Mouse (Mus musculus) liver, adult 2 months (tissue): ENCODE measurements around the gene Acoxl. TPM values are rescaled to one million over a fixed set of nuclear protein-coding genes. Genes with fewer than 3 reads are reported as not detected.
"Not testable (repeated sequence)": the region's sequence is repeated elsewhere in the genome, so short reads cannot be mapped to it uniquely, and the experiment has no call there.

Source experiments
- DNase-seq: peaks from one replicate; pipeline ENCODE4 v3.0.0-alpha.2; 2011; ENCODE audit warnings: low read depth, low spot score; ENCODE audit errors: extremely low read depth
- H3K27ac ChIP-seq: fragments of 200-500 bp; replicated peaks from 2 replicates; pipeline ENCODE4 v1.5.1; 2012; ENCODE audit warnings: low read depth, mild to moderate bottlenecking, control low read depth, inconsistent platforms, low read length; ENCODE audit not compliant: insufficient read depth
- H3K27me3 ChIP-seq: fragments of 200-500 bp; 2 replicates; pipeline ENCODE4 v1.6.1; 2012; ENCODE audit warnings: mild to moderate bottlenecking, moderate library complexity, low read length, inconsistent platforms; ENCODE audit not compliant: control insufficient read depth, insufficient read depth
- H3K36me3 ChIP-seq: fragments of 200-500 bp; 2 replicates; pipeline ENCODE4 v1.6.1; 2012; ENCODE audit warnings: low read length, inconsistent platforms; ENCODE audit not compliant: control insufficient read depth, insufficient read depth
- H3K4me1 ChIP-seq: fragments of 200-500 bp; 2 replicates; pipeline ENCODE4 v1.6.1; 2011; ENCODE audit warnings: low read length; ENCODE audit not compliant: control insufficient read depth, insufficient read depth
- H3K4me3 ChIP-seq: fragments of 200-500 bp; 2 replicates; pipeline ENCODE4 v1.5.1; 2011; ENCODE audit warnings: low read depth, mild to moderate bottlenecking, control low read depth, low read length, moderate library complexity; ENCODE audit not compliant: insufficient read depth
- H3K79me2 ChIP-seq: fragments of 200-500 bp; 2 replicates; pipeline ENCODE4 v1.6.1; 2012; ENCODE audit warnings: inconsistent platforms, mild to moderate bottlenecking, low read length, moderate library complexity; ENCODE audit not compliant: control insufficient read depth, insufficient read depth
- H3K9ac ChIP-seq: fragments of 200-500 bp; 2 replicates; pipeline ENCODE4 v1.6.1; 2012; ENCODE audit warnings: low read depth, mild to moderate bottlenecking, control low read depth, inconsistent platforms, low read length
- CTCF ChIP-seq: fragments of 200-500 bp; IDR thresholded peaks from 2 replicates; pipeline ENCODE4 v1.5.1; 2011; ENCODE audit warnings: low read depth, low read length, control low read depth
- POLR2A ChIP-seq: fragments of 200-500 bp; IDR thresholded peaks from 2 replicates; pipeline ENCODE4 v1.6.1; 2011; ENCODE audit warnings: low read length, control low read depth; ENCODE audit not compliant: insufficient read depth; ENCODE audit errors: extremely low read depth
- WGBS: fragments of 180-500 bp; shearing (Covaris S2); methylation state at CpG from one replicate; pipeline ENCODE4 v1.1.7; 2018; 5-methylcytosine and 5-hydroxymethylcytosine counted together
- polyA plus RNA-seq: library from polyadenylated mRNA; depleted of rRNA; stranded (reverse); fragments of >200 nt; gene quantifications from 2 replicates; pipeline ENCODE4 v1.2.3, GENCODE M21; 2012
- total RNA-seq: library from RNA; depleted of rRNA; stranded (reverse); fragments of >200 nt; gene quantifications from 2 replicates; pipeline ENCODE4 v1.2.3, GENCODE M21; 2014

Acoxl gene
- total and polyA plus RNA-seq, 2 experiments = not detected

DNA sequence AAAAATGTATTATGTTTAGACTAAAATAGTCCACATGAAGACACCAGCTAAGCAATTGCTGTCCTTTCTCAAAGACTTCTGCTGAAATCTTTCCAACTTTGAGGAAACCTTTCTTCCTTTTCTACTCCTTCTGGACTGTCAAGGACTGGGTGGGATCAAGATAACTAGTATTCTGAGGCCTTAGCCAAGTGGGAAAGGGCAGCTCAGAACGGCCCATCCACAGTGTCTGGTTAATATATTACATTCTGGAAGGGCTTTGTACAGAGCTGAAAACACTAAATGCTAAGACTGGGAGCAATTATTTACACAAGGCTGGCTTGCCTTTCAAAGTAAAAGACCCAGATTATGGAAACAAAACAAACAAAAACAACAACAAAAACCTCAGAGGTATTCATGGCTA is 256.6 kb downstream of the Acoxl start:
- Histone ChIP-seq H3K27ac (no peak overlapping the region), H3K79me2 (no peaks in the 10 kb centered on the region), H3K4me3 (no peak overlapping the region), H3K9ac (no peak overlapping the region), H3K27me3 (no peaks in the 10 kb centered on the region), H3K4me1 (no peaks in the 10 kb centered on the region), H3K36me3 (no peaks in the 10 kb centered on the region)
- TF ChIP-seq CTCF (no peak), POLR2A (no peak)
- WGBS = 10% methylated on average over 1 of the region's 1 CpGs
- no peak for DNase-seq

DNA sequence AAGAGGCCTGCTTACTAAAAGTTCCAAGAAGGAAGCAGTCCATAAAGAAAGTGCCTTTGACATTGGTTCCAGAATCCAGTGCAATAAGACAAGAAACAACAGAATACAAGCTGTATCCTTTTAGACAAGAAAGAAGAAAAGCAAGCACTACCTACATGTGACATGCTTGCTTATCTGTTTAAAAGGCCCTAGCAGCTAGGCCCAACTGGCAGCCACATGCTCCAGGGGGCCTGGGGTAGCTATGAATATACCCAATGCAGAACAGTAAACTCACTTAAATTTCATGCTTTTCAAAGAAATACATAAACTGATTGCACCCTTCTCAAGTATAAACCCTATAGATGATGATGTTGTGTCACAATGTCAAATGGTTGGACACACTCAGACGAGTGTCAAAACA is 257.4 kb downstream of the Acoxl start:
- H3K27ac ChIP-seq = no peak overlapping the region
- H3K36me3 ChIP-seq = no peaks in the 10 kb centered on the region
- TF ChIP-seq CTCF (no peak), POLR2A (no peak)
- H3K9ac ChIP-seq = no peak overlapping the region
- H3K27me3 ChIP-seq = no peaks in the 10 kb centered on the region
- 97% methylated on average over 1 of the region's 1 CpGs for WGBS
- no peak overlapping the region for H3K4me3 ChIP-seq
- no peaks in the 10 kb centered on the region for H3K79me2 ChIP-seq
- DNase-seq = no peak
- H3K4me1 ChIP-seq = no peaks in the 10 kb centered on the region

DNA sequence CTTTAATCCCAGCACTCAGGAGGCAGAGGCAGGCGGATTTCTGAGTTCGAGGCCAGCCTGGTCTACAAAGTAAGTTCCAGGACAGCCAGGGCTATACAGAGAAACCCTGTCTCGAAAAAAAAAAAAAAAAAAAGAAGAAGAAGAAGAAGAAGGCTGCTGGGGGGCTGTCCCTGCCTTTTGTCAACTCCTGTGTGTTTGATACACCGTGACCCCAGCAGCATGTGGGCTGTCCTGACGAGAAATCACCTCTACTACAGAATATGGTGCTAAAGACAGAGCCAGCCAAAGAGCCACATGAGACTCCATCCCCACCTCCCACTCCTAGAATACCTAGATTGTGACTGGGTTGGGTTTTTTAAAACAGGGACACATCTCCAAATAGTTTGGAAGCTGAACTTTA is 259.4 kb downstream of the Acoxl start:
- H3K4me3 ChIP-seq, DNase-seq, H3K36me3 ChIP-seq, H3K27me3 ChIP-seq, H3K79me2 ChIP-seq, H3K9ac ChIP-seq, H3K4me1 ChIP-seq, H3K27ac ChIP-seq: not testable (repeated sequence)
- WGBS = 98% methylated on average over 4 of the region's 5 CpGs

DNA sequence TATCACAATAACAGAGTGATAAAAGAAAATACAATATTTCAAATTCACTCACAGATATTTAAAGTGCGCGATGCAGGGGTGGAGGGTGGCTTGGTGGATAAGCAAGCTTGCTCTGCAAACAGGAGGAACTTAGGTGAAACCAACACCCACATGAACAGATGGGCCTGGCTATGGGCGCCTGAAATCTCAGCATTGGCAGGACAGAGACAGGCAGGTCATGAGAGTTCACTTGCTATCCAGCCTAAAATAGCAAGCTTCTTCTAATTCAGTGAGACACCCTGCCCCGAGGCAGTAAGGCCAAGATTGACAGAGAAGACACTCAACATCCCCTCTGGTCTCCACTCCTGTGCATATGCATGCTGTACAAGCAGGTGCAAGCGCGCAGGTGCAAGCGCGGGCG is 263.4 kb downstream of the Acoxl start:
- Histone ChIP-seq H3K4me1 (no peaks in the 10 kb centered on the region), H3K9ac (no peak overlapping the region), H3K36me3 (no peaks in the 10 kb centered on the region), H3K4me3 (no peak overlapping the region), H3K79me2 (no peaks in the 10 kb centered on the region), H3K27me3 (no peaks in the 10 kb centered on the region), H3K27ac (no peak overlapping the region)
- WGBS = 86% methylated on average over 9 of the region's 9 CpGs
- TF ChIP-seq CTCF (no peak), POLR2A (no peak)
- no peak for DNase-seq

DNA sequence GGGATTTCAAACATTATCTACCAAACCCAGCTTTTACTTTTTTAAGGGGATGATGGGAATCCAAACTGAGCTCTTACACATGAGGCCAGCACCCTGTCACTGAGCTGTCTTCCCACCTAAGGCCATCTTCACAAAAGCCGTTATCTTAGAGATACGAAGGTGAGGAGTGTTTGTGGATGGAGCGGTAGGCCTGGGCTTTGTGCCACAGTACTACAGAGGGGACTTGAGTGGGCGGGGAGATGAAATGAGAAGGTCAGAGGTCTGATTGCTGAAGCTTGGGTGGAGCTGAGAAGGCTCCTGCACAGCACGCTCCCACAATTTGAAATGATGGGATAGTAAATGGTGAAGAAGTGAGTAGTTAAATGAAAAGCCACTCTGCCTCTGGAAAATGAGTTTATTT is 266.1 kb downstream of the Acoxl start:
- H3K9ac ChIP-seq = no peak overlapping the region
- H3K79me2 ChIP-seq = no peaks in the 10 kb centered on the region
- 59% methylated on average over 5 of the region's 5 CpGs for WGBS
- TF ChIP-seq POLR2A = no peak
- no peak for TF ChIP-seq CTCF
- DNase-seq = no peak
- no peaks in the 10 kb centered on the region for H3K27me3 ChIP-seq
- no peak overlapping the region for H3K4me3 ChIP-seq
- no peaks in the 10 kb centered on the region for H3K4me1 ChIP-seq
- H3K36me3 ChIP-seq = no peaks in the 10 kb centered on the region
- no peak overlapping the region for H3K27ac ChIP-seq

DNA sequence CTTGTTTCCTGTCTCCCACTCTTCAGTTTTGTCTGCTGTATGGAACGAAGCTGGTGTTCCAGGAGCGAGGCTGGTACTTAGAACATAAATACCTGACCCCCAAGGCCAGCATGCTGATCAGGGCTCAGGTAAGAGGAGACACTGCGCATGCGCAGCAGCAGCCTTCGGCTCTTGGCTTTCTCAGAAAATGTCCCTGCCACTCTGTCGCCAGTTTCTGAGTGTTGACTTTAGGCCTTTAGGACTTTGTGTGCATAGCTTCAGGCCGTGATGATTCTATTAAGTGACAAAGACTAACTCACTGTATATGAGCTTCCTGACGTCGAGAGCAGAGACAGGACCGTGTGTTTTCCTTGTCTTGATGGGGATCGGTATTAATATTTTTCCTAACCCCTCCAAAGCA is 267.0 kb downstream of the Acoxl start:
- H3K27me3 ChIP-seq = no peaks in the 10 kb centered on the region
- H3K27ac ChIP-seq = no peak overlapping the region
- H3K9ac ChIP-seq = no peak overlapping the region
- H3K4me3 ChIP-seq = no peak overlapping the region
- no peaks in the 10 kb centered on the region for H3K79me2 ChIP-seq
- no peak for TF ChIP-seq POLR2A
- no peak for TF ChIP-seq CTCF
- H3K36me3 ChIP-seq = no peaks in the 10 kb centered on the region
- WGBS = 76% methylated on average over 11 of the region's 11 CpGs
- no peaks in the 10 kb centered on the region for H3K4me1 ChIP-seq
- DNase-seq = no peak
